Mouse (Mus musculus) right cerebral cortex, adult 18-20 months (tissue): ENCODE results near the gene Rapgef1.
"Not testable (repeated sequence)": the region's sequence is repeated elsewhere in the genome, so short reads cannot be mapped to it uniquely, and the experiment has no call there.

Experiments
- DNase-seq: peaks from one replicate; pipeline ENCODE4 v3.0.0; 2022; ENCODE audit warnings: mixed read lengths

Gene Rapgef1

GRCm38 (mm10) chr2:29708209-29708608 lies 88.7 kb downstream of the Rapgef1 start:
- DNase-seq, result not testable (repeated sequence)

DNA sequence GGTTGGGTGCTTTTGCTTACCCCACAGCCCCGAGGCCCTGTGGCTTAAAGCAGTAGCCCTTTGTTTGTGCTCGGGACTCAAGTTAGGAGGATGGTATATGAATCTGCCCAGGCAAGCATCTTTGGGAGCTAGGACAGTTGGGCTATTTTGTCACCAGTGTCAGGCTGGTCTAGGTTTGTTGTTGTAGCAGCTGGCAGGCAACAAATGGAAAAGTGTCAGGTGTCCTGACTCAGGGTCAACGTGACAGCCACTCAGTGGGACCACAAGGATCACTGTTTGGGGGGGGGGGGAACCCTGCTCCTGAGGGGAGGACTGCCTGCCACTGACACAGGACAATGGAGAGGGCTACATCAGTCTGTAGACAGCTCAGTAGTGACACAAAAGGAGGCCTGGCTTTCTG lies 91.5 kb downstream of the Rapgef1 start:
- no peak for DNase-seq

- no peak for DNase-seq
Measured at GRCm38 (mm10) chr2:29711877-29712276, 92.4 kb downstream of the Rapgef1 start.

DNA sequence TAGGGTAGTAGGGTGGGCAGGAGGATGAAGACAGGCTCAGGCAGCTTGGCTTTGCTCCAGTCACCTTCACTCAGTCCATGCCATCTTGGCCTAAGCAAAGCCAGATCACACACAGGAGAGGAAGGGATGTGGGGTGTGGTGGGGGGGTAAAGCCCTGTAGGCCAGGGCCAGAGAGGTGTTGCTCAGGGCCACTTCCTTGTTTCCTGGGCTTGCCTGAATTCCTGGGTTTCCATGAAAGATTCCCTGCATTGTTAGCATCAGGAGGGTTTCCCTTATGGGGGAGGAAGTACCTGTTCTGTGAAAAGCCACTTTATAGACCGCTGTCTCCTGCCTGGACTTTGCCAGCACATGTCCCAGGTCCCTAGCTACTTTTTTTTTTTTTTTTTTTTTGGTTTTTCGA lies 94.0 kb downstream of the Rapgef1 start:
- DNase-seq, result no peak

DNA sequence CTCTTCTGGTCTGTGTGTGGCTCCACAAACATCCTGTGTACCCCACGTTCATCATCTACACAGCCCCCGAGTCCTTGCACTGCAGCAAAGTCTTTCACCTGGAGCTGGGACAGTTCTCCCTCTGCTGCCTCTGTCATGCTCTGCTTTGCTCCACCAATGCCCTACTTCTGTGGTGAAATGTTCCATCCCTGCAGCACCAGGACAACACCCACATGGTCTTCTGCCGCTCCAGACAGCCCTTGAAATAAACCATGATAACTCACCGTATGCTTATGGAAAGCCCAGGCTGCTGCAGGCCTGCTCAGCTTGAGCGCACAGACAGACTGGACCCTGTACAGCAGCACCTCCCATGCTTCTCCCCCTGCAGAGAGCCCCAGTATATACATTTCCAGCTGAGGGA lies 94.6 kb downstream of the Rapgef1 start:
- peak; percentile 67 for DNase-seq

- no peak for DNase-seq
Measured at GRCm38 (mm10) chr2:29716143-29716542, 96.6 kb downstream of the Rapgef1 start.

GRCm38 (mm10) chr2:29716691-29717090 lies 97.2 kb downstream of the Rapgef1 start:
- no peak for DNase-seq

GRCm38 (mm10) chr2:29718581-29718980 lies 99.1 kb downstream of the Rapgef1 start:
- no peak for DNase-seq

GRCm38 (mm10) chr2:29723132-29723531 lies 103.6 kb downstream of the Rapgef1 start:
- no peak for DNase-seq

DNA sequence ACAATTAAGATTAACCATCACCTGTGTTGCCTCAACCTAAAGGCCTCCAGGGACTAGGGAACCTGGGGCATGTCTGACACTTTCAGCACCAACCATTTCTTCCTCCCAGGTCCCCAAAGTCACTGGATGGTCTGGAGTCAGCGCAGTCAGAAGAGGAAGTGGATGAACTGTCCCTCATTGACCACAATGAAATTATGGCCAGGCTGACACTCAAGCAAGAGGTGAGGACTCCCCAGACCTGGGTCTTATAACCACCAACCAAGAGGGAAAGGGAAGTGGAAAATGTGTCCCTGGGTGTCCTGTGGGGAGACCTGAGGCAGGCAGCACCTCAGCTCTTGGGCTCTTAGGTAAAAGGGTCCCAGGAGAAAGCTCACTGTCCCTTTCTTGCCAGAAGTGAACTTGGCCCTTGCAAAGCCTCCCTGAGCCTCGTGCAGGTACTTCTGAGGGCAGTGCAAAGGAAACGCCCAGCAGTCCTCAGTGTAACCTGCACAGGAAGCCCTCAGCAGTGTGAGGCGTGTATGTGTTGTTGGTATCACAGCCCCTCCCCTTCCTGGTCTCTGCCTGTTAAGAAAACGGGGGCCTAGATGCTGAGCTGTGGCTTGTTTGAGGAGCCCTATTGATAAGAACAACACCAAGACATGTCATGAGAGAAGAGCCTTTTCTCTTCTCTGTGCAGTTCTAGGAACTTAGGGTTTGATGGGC lies 105.3 kb downstream of the Rapgef1 start:
- no peak for DNase-seq

GRCm38 (mm10) chr2:29729500-29729899 lies 110.0 kb downstream of the Rapgef1 start:
- DNase-seq, result no peak

GRCm38 (mm10) chr2:29731545-29731944 lies 112.0 kb downstream of the Rapgef1 start:
- DNase-seq, result no peak

- no peak for DNase-seq
Measured at GRCm38 (mm10) chr2:29732559-29732958, 113.0 kb downstream of the Rapgef1 start.

DNA sequence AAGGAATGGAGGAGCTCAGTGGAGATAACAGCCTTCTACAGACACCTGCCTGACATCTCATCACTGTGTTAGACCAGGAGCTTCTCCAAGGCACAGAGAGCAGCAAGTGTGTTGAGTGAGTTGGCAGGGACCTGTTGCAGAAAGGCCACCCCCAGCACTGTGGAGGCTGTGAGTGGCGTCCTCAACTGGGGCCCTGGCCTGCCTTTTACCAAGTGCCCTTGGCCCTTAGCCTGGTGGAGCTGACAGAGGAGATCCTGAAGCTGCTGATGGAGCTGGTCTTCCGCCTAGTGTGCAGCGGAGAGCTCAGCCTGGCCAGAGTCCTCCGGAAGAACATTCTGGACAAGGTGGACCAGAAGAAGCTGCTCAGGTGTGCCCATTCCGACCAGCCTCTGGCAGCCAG lies 113.8 kb downstream of the Rapgef1 start:
- DNase-seq, result no peak

DNA sequence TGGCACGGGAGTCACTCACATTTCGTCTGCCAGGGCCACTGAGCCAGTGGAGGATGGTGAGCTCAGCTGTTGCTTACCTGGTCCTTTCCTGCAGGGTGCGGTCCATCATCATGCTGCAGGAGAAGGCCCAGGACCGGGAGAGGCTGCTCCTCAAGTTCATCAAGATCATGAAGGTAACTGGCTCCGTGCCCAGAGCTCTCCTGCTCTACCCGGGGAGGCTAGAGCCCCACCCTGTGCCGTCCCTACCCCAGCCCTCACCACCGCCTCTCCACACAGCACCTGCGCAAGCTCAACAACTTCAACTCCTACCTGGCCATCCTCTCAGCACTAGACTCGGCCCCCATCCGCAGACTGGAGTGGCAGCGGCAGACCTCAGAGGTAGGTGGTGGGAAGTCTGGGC lies 116.2 kb downstream of the Rapgef1 start:
- no peak for DNase-seq

DNA sequence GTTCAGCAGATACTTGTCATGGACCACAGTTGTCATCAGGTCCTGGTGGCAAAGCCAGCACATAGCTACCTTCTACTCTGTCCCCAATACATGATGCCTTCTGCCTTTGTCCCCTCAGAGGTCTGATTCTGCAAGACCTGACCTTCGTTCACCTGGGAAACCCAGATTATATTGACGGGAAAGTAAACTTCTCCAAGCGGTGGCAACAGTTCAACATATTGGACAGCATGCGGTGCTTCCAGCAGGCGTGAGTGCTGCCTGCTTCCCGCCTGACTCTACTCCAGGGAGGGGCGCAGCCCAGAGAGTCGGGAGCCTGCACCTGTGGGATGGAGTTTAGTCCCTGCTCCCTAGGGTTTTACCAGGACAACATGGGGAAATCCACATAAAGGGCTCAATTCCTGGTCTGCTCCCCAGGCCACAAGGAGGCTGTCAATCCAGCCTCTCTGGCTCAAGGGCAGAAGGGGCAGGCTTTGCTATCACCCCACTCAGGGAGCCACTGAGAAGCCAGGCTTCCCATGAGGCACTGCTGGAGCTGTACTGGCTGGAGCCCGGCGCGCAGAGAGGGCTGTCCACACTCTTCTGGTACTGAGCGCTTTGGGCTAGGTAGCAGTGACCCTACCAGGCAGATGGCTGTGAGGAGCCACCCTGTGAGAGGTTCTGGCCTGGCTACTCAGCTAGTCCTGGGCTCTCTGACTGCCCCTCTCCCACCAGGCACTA lies 117.8 kb downstream of the Rapgef1 start:
- no peak for DNase-seq

- no peak for DNase-seq
Measured at GRCm38 (mm10) chr2:29738799-29739198, 119.3 kb downstream of the Rapgef1 start.

GRCm38 (mm10) chr2:29739368-29739767 lies 119.8 kb downstream of the Rapgef1 start:
- no peak for DNase-seq

DNA sequence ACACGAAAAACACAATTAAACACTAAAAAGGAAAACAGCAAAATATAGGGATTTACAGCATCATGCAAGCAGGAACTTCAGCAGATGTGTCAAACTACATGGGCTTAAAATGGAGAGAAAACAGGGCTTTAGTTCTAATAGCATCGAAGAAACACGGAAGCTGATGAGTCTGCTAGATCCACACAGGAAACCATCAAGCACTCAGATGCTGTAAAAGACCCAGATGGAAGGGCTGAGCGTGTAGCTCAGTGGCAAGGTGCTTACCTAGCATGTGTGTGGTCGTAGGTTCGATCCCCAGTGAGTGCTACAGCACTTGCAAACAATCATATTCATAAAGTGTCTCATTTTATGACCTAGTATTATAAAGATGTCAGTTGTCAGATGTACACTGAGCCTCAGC lies 121.7 kb downstream of the Rapgef1 start:
- DNase-seq, result no peak

GRCm38 (mm10) chr2:29744256-29744655 lies 124.7 kb downstream of the Rapgef1 start:
- DNase-seq, result no peak

DNA sequence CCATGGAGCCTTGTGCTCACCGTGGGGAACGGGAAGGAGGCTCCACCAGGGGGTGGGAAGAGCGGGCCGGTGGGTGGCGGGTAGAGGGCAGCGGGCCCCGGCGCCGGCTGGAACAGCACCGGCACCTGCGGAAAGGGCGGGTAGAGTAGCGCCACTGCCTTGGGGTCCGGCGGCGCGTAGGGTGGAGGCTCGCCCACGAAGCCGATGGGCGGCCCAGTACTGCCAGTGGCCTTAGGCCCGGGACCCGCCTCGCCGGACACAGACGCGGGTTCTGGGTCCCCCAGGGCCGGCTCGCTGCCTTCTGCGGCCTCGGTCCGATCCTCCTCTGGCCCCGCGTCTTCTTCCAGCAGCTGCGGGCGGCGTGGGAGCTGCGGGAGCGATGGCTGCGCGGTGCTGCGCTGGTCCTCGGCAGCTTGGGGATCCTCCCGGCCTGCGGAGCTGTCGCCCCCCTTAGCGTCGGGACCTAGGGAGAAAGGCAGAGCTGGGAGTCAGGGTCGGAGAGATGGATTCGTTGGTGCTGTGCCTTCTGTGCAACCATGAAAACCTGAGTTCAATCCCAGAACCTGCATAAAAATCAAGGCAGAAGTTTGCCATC lies 127.8 kb downstream of the Rapgef1 start:
- no peak for DNase-seq

DNA sequence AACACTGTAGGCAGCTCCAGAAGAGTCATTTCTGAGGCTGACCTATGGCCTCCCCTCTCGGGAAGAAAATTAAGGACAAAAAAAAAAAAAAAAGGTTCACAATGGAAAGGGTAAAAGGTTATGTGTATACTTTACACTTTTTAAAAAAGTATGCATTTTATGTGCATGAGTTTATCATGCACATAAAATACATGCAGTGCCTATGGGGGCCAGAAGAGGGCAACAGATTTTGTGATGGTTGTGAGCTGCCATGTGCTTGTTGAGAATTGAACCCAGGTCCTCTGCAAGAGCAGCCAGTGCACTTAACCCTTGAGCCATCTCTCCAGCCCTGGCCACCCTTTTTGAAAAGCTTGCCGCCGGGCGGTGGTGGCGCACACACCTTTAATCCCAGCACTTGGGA lies 128.3 kb downstream of the Rapgef1 start:
- DNase-seq, result no peak

GRCm38 (mm10) chr2:29748499-29748898 lies 129.0 kb downstream of the Rapgef1 start:
- no peak for DNase-seq

GRCm38 (mm10) chr2:29751497-29751896 lies 132.0 kb downstream of the Rapgef1 start, which contains the start of gene Gm13420:
Gene Gm13420 (minus strand): TSS chr2:29751685.
- DNase-seq, result no peak
